Mouse (Mus musculus) cerebellum, adult 2 months (tissue): ENCODE measurements around the gene Lsp1.

Source experiments
- CTCF ChIP-seq: fragments of 200-500 bp; IDR thresholded peaks from 2 replicates; pipeline ENCODE4 v1.5.1; 2011; ENCODE audit warnings: low read depth, mild to moderate bottlenecking, control low read depth, low read length, moderate library complexity, borderline replicate concordance; ENCODE audit not compliant: insufficient read depth
- POLR2A ChIP-seq: fragments of 200-500 bp; IDR thresholded peaks from 2 replicates; pipeline ENCODE4 v1.6.1; 2011; ENCODE audit warnings: low read length, control low read depth, borderline replicate concordance; ENCODE audit not compliant: insufficient read depth

- no peak for TF ChIP-seq CTCF
- no peak for TF ChIP-seq POLR2A
Measured at GRCm38 (mm10) chr7:142484780-142485179, 24.2 kb downstream of the Lsp1 start.
